9 mouse cellular contexts compared by ENCODE assay signal in the genomic region with DNA sequence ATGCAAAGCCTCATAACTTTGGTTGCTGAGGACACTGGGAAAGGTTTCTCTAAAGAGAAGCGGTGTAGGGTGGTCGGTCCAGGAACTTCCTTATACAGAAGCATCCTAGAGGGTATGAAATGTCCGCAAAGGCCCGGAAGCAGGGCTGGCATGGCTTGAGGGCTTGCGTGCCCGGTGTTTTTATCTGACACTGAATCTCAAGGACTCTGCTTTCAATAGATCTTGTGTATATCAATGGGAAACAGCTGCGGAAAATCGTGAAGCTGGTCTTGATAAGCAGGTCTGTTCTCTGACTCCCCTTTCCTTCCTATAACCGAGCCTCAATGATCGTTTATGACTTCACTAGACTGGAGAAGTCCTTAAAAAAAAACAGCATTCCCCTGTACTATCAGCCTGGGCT.
"Had no signal": no experiment of that assay in that cellular context is flagged by ENCODE, and none has a peak within 500 bp of the region (broad histone marks: within the 10 kb centered on the region; RNA-seq: fewer than 3 reads in every experiment).

No protein-coding gene starts in this region.

- H3K9me3 ChIP-seq: kidney, embryonic 15.5 days; limb, embryonic 10.5 days; midbrain, embryonic 13.5 days had no signal

- H3K27ac ChIP-seq: kidney, embryonic 15.5 days; limb, embryonic 10.5 days; midbrain, embryonic 13.5 days had no signal

- H3K4me1 ChIP-seq: kidney, embryonic 15.5 days; midbrain, embryonic 13.5 days had no signal

- H3K4me2 ChIP-seq: kidney, embryonic 15.5 days; liver, embryonic 11.5 days; midbrain, embryonic 13.5 days had no signal

- DNase-seq: kidney, adult 2 months; kidney, postnatal 14 days; right cerebral cortex, postnatal 14 days; thymus, postnatal 14 days had no signal

- H3K9ac ChIP-seq: kidney, embryonic 15.5 days; midbrain, embryonic 13.5 days had no signal

- H3K27me3 ChIP-seq: kidney, embryonic 15.5 days; midbrain, embryonic 13.5 days had no signal

- ATAC-seq: intestine, embryonic 16.5 days; midbrain, embryonic 13.5 days had no signal

- H3K4me3 ChIP-seq: kidney, embryonic 15.5 days; limb, embryonic 10.5 days; midbrain, embryonic 13.5 days had no signal

- H3K36me3 ChIP-seq: kidney, embryonic 15.5 days; limb, embryonic 10.5 days; midbrain, embryonic 13.5 days had no signal
